Mouse (Mus musculus) thymus, postnatal 10 days (tissue): ENCODE data around the gene Ccdc153.

Source experiments
- DNase-seq, 2 experiments: peaks; one replicate each; pipeline ENCODE4 v3.0.0; 2021; ENCODE audit warnings: low spot score in 2 of 2

The Ccdc153 gene

DNA sequence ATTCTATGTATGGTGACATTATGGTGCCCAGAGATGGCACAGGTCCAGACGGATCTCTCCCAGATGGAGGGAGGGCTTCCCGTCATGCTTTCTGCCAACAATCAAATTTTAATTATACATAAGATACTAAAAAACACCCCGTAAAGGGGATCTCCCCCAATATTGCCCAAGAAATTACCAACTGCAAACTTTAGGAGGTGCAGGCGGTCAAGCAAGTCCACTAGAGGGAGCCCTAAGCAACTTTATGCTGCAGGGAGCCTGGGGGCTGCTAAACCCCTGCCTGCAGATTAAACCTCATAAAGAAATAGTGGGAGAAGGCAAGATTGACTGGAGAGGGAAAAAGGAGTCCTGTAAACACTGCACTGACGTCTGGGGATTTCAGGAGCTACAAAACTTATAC is 1.0 kb upstream of the Ccdc153 start:
- DNase-seq = peak; percentile 79 to 95

DNA sequence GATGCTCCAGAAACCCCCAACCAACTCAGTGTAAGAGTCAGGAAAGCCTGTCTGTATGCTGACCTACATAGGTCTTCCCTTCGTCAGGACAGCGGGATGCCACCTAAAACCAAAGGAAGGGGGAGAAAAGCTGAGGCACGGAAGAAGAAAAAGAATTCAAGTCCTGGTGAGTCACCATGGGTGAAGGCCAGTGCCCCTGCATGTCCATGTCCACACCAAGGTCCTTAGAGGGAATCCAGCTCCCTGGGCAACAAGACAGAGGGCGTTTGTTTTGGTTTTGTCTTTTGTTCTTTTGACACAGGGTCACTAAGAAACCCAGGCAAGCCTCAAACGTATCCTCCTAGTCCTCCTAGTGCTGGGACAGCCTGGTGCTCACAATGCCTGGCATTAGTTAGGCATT is 435 bp downstream of the Ccdc153 start:
- no peak for DNase-seq

DNA sequence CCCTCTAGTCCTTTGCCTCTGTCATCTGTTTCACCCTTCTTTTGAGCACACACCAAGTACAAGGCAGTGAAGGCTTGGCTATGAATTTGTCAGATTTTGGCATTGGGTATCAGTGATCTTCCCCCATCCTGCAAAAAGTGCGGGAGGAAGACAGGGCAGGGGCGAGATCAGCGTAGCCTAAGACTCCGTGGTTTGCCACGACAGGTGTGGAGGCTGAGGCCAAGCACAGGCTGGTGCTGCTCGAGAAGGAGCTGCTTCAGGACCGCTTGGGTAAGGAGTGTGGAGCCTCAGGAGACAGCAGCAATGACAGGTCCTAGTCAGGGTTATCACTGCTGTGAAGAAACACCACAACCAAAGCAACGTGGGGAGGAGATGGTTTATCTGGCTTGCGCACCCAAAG is 942 bp downstream of the Ccdc153 start:
- DNase-seq = no peak

DNA sequence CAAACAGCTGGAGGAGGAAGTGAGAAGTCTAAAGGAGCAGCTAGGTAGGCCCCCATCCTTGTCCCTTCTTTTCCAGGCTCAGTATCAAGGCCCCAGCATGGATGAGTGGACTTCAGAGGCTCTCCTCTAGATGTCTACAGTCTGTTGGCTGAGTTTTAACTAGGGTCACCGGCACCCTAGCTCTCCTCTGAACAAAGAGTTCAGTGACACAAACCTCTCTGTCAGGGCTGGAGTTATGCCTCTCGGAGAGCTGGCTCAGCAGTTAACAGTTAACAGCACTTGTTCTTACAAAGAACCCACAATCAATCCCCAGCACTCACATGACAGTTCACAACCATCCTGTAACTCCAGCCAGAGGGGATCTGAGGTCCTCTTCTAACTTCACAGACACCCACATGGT is 3.1 kb downstream of the Ccdc153 start:
- no peak for DNase-seq

DNA sequence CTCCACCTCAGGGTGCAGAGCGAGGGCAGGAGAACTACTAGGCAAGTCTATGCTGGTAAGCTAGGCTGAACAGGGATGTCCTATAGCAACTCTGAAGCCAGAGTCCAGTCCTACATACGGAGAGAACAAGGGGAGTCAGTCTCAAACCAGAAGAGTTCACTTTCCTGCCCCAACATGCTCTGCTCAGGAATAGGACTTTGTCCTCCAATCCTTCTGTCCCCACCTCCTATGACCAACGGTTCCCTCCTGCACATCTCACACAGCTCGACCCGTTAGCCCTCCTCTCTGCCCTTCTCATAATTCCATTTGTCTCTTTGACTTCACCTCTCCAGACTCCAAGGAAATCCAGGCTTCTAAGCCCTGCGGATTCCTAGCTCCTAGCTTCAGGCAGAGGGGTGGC is 7.4 kb downstream of the Ccdc153 start:
- no peak for DNase-seq

DNA sequence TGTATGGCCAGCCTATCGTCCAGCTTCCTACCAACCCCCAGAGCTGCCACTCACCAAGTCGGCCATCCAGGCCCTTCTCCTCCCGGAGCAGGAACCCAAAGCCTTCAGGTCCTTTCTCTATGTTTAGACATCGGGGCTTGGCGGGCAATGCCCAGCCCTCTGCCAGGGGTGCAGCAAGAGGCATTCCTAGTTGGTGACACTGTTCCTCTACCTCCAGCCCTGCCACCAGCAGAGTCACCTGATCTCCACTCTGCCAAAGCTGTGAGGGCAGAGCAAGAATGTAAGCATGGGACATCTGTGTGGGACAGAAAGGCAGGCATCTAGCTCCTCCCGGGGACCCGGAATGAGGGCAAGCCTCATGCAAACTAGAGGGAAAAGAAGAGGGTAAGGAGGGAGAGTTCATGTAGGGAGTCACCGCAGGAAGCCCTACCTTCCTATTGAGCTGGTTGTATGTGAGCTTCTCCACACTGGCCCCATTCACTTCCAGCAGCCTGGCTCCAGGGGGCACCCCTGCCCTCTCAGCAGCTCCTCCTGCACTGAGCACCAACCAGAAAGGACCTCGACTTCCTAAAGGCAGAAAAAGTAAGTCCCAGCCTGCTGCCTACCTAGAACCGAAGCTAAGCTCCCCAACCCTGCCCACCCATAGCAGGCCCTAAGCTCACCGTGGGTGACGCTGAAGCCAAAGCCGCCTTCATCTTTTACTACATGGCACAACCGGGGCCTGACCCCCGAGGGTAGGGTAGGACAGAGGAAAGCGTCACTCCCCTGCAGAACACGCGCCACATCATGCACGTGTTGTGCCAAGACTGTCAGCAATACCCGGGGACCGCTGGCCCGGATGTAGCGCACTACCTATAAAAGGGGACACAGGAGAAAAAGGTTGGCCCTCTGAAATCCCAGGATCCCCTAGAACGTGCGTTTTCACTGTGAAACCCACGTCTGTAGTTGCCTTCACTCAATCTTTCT is 9.0 kb downstream of the Ccdc153 start:
- peak; percentile 82 to 87 for DNase-seq

DNA sequence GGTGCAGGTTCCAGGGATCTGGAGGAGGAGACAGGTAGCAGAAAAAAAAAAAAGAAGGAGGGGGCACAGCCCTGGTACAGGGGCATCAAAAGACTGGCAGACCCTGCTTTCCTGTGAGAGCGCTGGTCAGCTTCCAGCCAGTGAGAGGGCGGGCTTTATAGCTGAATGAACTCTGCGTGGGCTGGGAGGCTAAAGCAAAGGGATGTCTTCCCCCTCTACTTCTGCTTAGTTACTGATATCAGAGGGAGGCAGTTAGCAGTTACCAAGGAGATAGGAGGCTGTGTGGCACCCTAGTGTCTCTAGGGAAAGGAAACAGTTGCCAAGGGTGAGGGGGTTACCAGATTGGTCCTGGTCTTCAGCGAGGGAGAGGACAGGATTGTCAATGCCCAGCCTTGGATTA is 10.0 kb downstream of the Ccdc153 start:
- no peak for DNase-seq

DNA sequence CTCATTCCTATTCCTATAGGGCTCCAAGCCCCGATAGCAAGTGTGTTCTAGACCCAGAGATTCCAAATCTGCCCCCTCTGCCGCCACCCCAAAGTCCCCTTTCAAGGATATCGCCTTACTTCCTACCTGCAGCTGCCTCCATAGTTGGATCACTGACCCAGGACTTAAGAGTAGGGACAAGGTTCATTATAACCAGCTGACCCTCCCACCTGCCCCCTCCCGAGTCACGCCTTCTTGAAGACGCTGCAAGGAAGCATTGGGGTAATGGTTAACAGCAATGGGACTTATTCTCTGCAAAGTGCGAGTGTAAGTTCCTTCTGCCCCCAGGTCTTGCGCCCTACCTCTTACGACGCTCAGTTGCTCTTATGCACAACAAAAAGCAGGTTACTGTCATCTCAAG is 10.8 kb downstream of the Ccdc153 start, which contains the start of gene Pdzd3:
Gene Pdzd3 (minus strand): TSS at position 158 of the 400 bp plus-strand sequence.
- DNase-seq = no peak

DNA sequence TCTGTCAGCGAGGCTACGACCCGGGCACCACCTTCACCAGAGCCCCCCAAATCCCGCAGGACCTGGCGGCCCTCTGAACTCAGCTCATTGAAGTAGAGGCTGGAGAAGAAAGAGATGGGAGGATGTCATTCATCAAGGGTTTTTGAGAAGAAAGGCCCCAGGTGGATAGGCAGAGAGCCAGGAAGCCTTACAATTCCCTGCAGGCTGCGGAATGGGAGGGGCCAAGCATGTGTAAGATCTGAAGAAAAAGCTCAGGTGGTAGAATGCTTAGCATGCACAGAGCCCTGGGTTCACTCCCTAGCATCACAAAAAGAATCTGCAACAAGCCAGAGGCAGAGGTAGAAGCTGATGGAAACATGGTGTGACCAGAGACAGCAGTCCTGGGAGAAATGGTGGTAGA is 13.0 kb downstream of the Ccdc153 start:
- peak; percentile 60 to 70 for DNase-seq

DNA sequence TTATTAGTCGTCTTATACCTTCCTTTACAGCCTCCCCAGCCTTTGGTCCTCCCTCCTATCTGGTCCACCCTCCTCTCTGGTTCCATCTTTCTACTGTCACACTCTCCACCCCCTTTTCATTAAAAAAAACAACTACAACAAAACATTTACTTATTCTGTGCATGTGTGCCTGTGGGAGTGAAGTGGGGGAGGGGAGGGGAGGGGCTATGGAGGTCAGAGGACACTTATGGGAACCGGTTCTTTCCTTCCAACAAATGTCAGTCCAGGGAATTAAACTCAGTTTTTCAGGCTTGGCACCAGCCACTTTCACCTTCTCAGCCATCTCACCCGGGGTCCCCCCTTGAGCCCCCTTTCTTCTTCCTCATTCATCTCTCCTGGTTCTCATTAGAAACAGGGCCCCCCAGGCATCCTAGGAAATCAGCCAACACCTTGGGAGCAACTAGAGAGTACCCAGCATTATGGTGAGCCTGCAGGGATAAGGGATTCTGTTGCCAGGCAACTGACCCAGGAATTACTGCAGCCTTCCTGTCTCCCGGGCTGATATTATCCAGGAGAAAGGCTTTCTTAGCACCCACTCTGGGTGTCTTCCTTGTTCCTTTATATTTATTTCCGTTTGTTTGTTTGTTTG is 14.1 kb downstream of the Ccdc153 start:
- DNase-seq = no peak

DNA sequence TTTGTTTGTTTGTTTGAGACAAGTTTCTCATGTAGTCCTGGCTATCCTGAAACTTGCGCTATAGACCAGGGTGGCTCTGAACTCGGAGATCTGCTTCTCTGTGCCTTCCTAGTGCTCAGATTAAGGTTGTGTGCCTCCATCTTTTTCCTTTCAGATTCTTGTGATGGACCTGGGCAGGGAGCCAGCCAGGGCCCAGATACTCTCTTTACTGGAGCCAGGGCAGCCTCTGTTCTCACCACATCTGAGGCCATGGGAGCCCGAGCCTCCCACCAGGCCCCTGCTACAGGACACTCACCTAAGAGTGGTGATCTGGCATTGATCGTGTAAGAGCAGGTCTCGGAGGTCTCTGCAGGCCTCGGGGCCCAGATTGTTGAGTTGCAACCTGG is 14.7 kb downstream of the Ccdc153 start:
- no peak for DNase-seq

DNA sequence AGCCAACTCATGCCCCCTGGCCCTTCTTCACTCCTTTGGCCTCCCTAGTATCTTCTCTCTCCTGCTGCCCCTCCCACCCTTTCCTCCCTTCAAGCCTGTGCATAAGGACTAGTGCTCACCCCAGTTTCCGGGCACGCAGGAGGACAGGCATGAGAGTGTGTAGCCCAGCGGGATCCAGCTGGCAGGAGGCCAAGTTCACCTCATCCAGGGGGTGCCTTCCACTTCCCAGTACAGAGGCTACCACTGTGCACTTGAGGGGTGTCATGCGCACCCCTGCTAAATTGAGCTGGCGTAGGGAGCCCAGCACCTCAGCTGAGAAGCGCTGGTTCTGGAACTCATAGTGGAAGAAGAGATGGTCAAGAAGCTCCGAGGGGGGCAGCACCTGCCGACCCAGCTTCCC is 15.7 kb downstream of the Ccdc153 start:
- no peak for DNase-seq

DNA sequence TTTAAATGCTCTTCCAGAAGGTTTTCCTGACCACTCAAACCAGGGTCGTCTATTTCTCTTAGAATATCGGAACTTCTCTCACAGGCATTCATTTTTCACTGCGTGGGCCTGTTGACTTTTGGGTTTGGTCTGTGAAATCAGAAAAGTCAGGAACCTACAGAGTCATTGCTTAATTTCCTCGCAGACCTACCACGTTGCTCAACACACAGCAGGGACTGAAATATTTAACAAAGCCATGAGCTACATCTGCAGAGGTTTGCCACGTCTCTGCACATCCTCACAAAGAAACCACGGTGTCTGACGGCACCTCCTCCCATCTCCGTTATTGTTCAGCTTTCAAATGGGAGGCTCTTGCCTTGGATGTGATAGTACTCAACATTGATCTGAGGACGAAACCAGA is 18.5 kb downstream of the Ccdc153 start:
- no peak for DNase-seq

DNA sequence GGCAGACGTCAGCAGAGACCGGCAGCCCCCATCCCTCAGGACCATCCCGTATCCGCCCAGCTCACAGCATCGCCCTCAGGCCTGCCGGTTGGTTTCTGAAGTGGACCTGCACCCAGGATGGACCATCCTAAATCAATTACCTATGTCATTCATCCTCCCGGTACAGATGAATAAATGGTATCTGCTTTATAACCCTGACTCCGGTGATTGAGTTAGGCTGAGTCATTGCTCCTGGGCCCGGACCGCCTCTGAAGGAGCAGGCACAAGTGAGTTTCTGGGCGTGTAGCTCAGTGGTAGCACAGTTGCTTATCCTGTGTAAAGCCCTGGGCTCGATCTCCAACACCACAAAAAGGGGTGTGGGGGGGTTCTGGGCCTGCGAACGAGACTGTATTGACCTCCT is 20.9 kb downstream of the Ccdc153 start:
- no peak for DNase-seq

DNA sequence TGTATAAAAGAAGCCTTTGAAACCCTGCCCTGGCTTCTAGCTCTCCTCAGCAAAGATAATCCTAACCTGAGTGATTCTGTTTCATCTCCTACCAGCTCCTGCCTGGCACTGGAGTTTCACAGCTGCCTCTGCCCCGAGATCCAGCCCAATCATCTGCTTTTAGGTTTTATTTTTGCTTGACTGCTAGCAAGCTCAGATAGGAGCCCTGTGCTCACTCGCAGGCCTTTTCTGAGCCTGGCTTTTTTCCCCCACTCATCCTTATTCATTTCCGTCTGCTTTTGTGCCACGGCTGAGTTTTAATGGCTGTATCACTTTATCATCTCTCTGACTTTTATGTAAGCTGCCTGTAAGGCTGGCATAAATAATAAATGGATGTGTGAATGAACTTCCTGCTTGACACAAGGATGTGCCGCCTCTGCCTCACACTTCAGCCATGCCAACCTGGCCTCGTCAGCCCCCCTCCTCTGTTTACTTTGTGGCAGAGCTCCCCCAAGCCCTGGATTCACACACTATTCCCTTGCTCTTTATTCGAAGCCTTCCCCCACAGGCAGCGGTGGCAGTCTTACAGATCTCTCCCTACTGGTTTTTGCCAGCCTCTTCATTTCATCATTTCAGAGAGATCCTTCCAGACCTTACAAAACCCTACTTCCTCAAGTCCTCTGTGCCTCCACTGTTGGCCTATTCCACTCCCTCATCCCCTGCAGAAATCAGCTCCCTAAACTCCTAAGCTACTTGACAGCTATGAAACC is 26.2 kb downstream of the Ccdc153 start:
- DNase-seq = no peak

DNA sequence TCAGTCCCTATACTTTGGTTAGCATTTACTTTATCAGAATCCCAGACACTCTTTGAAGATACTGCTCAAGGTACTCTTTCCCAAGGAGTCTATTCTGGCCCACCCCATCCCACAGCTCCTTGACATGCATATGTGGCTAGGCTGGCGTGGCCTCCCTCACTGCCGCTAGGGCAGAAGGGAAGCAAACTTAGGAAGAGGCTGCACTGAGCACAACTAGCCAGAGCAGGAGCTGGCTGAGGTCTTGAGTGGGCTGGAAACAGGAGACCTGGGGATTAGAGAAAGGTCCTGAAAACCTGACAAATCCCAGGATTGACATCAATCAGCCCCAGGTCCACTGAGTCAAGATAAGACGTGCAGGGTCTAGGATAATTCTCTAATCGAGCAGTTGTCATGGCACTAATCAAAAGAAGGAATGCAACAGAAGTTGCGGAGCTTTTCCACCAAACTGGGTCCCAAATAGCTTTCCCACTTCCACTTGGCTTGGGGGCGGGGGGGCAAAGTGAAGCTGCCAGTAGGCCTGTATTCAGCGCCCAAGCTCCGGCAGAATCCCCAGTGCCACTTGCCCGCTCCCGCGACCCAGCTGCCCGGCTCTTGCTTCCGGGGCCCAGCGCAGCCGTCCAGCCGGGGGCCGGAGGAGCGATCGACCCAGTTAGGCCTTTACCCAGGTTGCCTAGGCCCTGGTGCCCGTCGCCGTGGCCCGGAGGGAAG is 27.0 kb downstream of the Ccdc153 start:
- no peak for DNase-seq

DNA sequence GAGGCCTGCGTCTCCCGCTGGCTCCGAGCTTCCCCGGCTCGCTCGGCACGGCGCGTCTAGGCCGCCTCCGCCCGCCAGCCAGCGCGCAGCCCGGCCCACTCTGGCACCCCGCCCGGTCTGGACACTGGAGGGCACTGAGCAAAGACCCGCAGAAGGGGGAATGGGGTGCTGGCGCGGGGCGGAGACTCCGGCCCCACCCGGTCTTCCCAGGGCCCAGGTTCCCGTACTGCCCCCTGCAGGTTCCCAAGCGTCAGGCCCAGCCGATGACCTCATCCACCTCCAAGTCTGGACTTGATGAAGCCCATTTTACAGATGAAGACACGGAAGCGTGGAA is 27.5 kb downstream of the Ccdc153 start:
- DNase-seq = peak; percentile 79 to 87

DNA sequence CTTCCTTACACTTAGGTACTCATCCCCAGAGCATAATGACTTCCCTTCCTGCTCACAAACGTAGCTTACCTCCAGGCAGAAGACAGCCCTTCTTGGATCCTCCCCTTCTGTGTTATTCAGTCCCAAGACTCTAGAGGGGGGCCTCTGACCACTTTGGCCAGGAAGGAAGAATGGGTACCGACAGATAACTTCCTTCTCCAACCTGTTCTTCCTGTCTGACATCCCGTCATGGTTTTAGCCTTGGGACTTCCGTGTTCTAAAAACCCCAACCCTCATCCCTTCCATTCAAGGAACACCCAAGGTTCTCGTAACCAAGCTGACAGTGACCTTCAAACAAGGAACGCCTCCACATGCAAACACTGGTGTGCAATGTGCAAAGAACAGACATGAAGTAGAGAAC is 28.0 kb downstream of the Ccdc153 start, which contains the start of gene Nlrx1:
Gene Nlrx1 (minus strand): TSS at position 168 of the 400 bp plus-strand sequence.
- no peak for DNase-seq

DNA sequence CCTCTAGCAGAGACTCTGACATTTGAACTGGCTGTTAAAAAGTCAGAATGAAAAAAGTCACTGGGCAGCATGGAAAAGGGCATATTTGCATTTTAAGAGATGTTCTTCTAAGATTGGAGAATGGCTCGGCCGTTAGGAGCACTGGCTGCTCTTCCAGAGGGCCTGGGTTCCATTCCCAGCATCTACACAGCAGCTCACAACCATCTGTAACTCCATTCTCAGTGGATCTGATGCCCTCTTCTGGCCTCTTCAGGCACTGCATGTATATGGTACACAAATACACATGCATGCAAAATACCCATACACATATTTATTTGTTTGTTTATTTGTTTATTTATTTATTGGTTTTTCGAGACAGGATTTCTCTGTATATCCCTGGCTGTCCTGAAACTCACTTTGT is 28.6 kb downstream of the Ccdc153 start:
- DNase-seq = peak in 1 of 2 experiments; percentile 53

DNA sequence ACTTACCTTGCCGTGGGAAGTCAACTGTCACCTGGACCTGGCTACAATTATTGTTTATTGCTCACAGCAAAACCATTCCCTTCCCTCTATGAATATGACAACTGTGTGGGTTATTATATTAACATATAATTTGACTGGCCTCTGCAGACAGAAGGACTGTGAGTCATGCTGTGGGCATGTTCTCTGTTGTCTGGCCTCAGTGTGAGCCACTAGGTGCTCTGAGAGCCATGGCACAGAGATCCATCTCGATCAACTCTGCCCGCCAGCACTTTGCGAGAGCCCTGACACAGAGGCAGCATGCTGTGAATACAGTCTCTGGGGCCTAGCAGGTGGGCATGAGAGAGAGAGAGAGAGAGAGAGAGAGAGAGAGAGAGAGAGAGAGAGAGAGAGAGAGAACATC is 29.5 kb downstream of the Ccdc153 start:
- no peak for DNase-seq

DNA sequence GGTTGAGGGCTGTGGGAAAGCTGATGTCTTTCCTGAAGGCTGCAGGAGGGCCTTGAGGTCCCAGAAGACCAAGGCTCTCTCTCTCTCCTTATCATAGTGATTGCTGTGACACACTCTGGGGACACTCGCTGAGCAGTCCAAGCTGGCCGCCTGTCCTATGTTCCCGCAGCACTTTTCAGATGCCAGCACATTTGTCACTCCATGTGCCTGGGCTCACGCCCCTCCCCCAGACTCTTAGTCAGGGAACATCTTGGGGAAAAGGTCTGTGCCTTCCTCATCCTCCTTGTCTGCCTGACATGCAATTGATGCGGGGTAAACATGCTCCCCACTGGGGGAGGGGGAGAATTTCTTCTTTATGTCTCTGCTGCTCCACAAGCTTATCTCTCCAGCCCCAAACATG is 42.7 kb downstream of the Ccdc153 start:
- DNase-seq = no peak
